Mouse (Mus musculus): Measurements from ENCODE around the gene Rusc1. TPM values are rescaled to one million over a fixed set of nuclear protein-coding genes. Genes with fewer than 3 reads are reported as not detected.
"Not testable (repeated sequence)": the region's sequence is repeated elsewhere in the genome, so short reads cannot be mapped to it uniquely, and the experiment has no call there.

Gene Rusc1
- polyA plus RNA-seq, 1 experiment from 2014 or later = 16.7 TPM

DNA sequence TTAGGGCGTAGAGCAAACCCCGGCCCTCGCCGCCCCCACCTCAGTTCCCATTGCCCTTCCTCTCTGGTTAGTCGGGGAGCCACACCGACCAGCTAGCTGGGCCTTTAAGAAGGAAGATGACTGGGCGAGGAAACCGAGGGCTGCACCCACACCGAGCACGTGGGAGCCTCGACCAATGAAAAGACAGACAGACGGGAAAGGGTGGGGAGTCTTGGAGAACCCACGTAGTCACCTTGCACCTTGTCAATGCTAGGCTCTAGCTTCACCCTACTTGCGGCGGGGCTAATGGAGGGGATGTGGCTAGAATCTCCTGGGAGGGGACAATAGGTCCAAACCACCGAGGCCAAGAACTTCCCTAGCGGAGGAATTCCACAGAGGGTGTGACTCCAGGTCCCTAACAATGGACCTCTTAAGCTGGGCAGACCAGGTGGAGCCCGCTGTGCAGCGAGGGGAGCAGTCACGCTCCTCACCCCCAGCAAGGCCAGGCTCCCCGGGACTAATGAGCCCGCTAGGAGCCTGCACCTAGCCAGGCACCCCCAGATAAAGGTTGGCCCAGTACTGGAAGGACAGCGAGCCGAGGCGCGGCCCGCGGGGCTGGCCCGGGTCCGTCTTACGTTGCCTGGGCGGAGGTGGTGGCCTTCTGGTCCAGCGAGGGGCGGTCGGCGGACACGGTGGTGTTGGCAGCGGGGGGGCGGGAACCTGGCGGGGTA, 3.1 kb downstream of the Rusc1 start:
- peaks cover 27% of the 10 kb centered on the region; the same call in 1 of the 2 replicates for H3K4me1 ChIP-seq (ENCODE audit: control insufficient read depth, insufficient read depth, low read length)
- H3K4me3 ChIP-seq (ENCODE audit: low read length) = peak overlapping the region; percentile 70

GRCm38 (mm10) chr3:89088974-89089373, 4.1 kb downstream of the Rusc1 start:
- 0 out of 2 replicates have a peak, but pooled peaks cover 4% of the 10 kb centered on the region for H3K36me3 ChIP-seq (ENCODE audit: control insufficient read depth, insufficient read depth, low read length)
- H3K9me3 ChIP-seq (ENCODE audit: control insufficient read depth, low read length) = no peaks in the 10 kb centered on the region
- peaks cover 18% of the 10 kb centered on the region for H3K27me3 ChIP-seq (ENCODE audit: control insufficient read depth, insufficient read depth, low read length)
- peaks cover 27% of the 10 kb centered on the region; the same call in 1 of the 2 replicates for H3K4me1 ChIP-seq (ENCODE audit: control insufficient read depth, insufficient read depth, low read length)
- H3K4me3 ChIP-seq (ENCODE audit: low read length) = peak overlapping the region; percentile 70
- 49% methylated on average over 14 of the region's 14 CpGs for WGBS
- ATAC-seq (ENCODE audit: low FRiP score, low TSS enrichment) = no peak
- peak overlapping the region; percentile 100 for H3K4me2 ChIP-seq (replicated peaks; ENCODE audit: low read depth, low read length)
- no peak overlapping the region for H3K27ac ChIP-seq (ENCODE audit: low read depth, low read length)
- H3K9ac ChIP-seq (ENCODE audit: low read depth, low read length) = peak overlapping the region; percentile 74; the same call in 1 of the 2 replicates

More for the DNA sequence above, 3.1 kb downstream of the Rusc1 start:
- WGBS = under 1% methylated on average over 40 of the region's 40 CpGs
- no peaks in the 10 kb centered on the region for H3K9me3 ChIP-seq (ENCODE audit: control insufficient read depth, low read length)
- peaks cover 18% of the 10 kb centered on the region for H3K27me3 ChIP-seq (ENCODE audit: control insufficient read depth, insufficient read depth, low read length)
- peaks cover 10% of the 10 kb centered on the region for H3K36me3 ChIP-seq (ENCODE audit: control insufficient read depth, insufficient read depth, low read length)
- peak overlapping the region; percentile 74 for H3K9ac ChIP-seq (ENCODE audit: low read depth, low read length)
- ATAC-seq (ENCODE audit: low FRiP score, low TSS enrichment) = peak; percentile 68
- H3K4me2 ChIP-seq (replicated peaks; ENCODE audit: low read depth, low read length) = peak overlapping the region; percentile 100
- peak overlapping the region; percentile 52; the same call in 1 of the 2 replicates for H3K27ac ChIP-seq (ENCODE audit: low read depth, low read length)

GRCm38 (mm10) chr3:89087338-89088110, 5.6 kb downstream of the Rusc1 start:
- H3K36me3 ChIP-seq (ENCODE audit: control insufficient read depth, insufficient read depth, low read length) = 0 out of 2 replicates have a peak, but pooled peaks cover 4% of the 10 kb centered on the region
- H3K4me2 ChIP-seq (replicated peaks; ENCODE audit: low read depth, low read length) = peak overlapping the region; percentile 6; the same call in 1 of the 2 replicates
- H3K27ac ChIP-seq (ENCODE audit: low read depth, low read length) = no peak overlapping the region
- H3K27me3 ChIP-seq (ENCODE audit: control insufficient read depth, insufficient read depth, low read length) = peaks cover 14% of the 10 kb centered on the region
- peaks cover 18% of the 10 kb centered on the region; the same call in 1 of the 2 replicates for H3K4me1 ChIP-seq (ENCODE audit: control insufficient read depth, insufficient read depth, low read length)
- H3K4me3 ChIP-seq (ENCODE audit: low read length) = no peak overlapping the region
- H3K9me3 ChIP-seq (ENCODE audit: control insufficient read depth, low read length) = no peaks in the 10 kb centered on the region
- WGBS = 30% methylated on average over 21 of the region's 21 CpGs
- 0 out of 2 replicates have a peak overlapping the region, but pooled peaks have one; percentile 42 for H3K9ac ChIP-seq (ENCODE audit: low read depth, low read length)
- ATAC-seq (ENCODE audit: low FRiP score, low TSS enrichment) = no peak

DNA sequence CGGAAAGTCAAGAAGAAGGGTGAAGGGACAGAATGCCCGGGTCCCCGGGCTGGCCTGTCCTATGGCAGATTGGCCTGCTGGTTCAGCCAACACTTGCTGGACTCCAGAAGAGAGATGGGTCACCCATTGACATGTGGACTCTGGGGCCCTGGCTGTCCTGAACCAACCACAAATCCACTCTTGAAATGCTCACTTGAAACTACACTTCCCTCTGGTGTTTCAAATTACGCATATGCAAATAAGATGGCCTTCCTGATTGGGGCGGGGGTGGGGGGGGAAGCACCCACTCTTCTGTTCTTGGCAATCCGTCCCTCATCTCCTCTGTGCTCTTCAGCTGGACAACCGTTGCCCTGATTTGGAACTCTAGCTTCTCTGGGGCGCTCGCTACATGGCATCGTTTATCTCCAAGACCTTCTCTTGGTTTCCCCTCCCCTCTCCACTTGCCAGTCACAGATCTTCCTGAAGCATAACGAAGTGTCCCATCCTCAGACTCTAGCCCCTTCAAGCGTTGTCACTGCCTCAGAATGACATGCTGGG, 8.4 kb downstream of the Rusc1 start:
- Histone ChIP-seq H3K27me3 (ENCODE audit: control insufficient read depth, insufficient read depth, low read length) (peaks cover 3% of the 10 kb centered on the region; the same call in 1 of the 2 replicates), H3K9me3 (ENCODE audit: control insufficient read depth, low read length) (no peaks in the 10 kb centered on the region), H3K4me3 (ENCODE audit: low read length) (no peak overlapping the region), H3K4me2 (replicated peaks; ENCODE audit: low read depth, low read length) (no peak overlapping the region), H3K9ac (ENCODE audit: low read depth, low read length) (no peak overlapping the region), H3K36me3 (ENCODE audit: control insufficient read depth, insufficient read depth, low read length) (peaks cover 6% of the 10 kb centered on the region; the same call in 1 of the 2 replicates), H3K27ac (ENCODE audit: low read depth, low read length) (no peak overlapping the region), H3K4me1 (ENCODE audit: control insufficient read depth, insufficient read depth, low read length) (peaks cover 11% of the 10 kb centered on the region; the same call in 1 of the 2 replicates)
- WGBS = 87% methylated on average over 12 of the region's 12 CpGs
- ATAC-seq (ENCODE audit: low FRiP score, low TSS enrichment) = no peak

GRCm38 (mm10) chr3:89084133-89084532, 9.0 kb downstream of the Rusc1 start:
- peaks cover 3% of the 10 kb centered on the region; the same call in 1 of the 2 replicates for H3K27me3 ChIP-seq (ENCODE audit: control insufficient read depth, insufficient read depth, low read length)
- no peak overlapping the region for H3K27ac ChIP-seq (ENCODE audit: low read depth, low read length)
- H3K4me2 ChIP-seq (replicated peaks; ENCODE audit: low read depth, low read length) = no peak overlapping the region
- WGBS = 79% methylated on average over 2 of the region's 2 CpGs
- H3K4me1 ChIP-seq (ENCODE audit: control insufficient read depth, insufficient read depth, low read length) = peaks cover 10% of the 10 kb centered on the region; the same call in 1 of the 2 replicates
- ATAC-seq (ENCODE audit: low FRiP score, low TSS enrichment) = no peak
- no peak overlapping the region for H3K9ac ChIP-seq (ENCODE audit: low read depth, low read length)
- no peaks in the 10 kb centered on the region for H3K9me3 ChIP-seq (ENCODE audit: control insufficient read depth, low read length)
- peaks cover 11% of the 10 kb centered on the region for H3K36me3 ChIP-seq (ENCODE audit: control insufficient read depth, insufficient read depth, low read length)
- no peak overlapping the region for H3K4me3 ChIP-seq (ENCODE audit: low read length)

- not testable (repeated sequence) for ATAC-seq (ENCODE audit: low FRiP score, low TSS enrichment); H3K4me3 ChIP-seq (ENCODE audit: low read length); H3K4me1 ChIP-seq (ENCODE audit: control insufficient read depth, insufficient read depth, low read length); H3K27me3 ChIP-seq (ENCODE audit: control insufficient read depth, insufficient read depth, low read length); H3K27ac ChIP-seq (ENCODE audit: low read depth, low read length); H3K9me3 ChIP-seq (ENCODE audit: control insufficient read depth, low read length); H3K4me2 ChIP-seq (replicated peaks; ENCODE audit: low read depth, low read length); H3K9ac ChIP-seq (ENCODE audit: low read depth, low read length)
- peaks cover 24% of the 10 kb centered on the region for H3K36me3 ChIP-seq (ENCODE audit: control insufficient read depth, insufficient read depth, low read length)
Measured at GRCm38 (mm10) chr3:89082287-89082686, 10.8 kb downstream of the Rusc1 start.

DNA sequence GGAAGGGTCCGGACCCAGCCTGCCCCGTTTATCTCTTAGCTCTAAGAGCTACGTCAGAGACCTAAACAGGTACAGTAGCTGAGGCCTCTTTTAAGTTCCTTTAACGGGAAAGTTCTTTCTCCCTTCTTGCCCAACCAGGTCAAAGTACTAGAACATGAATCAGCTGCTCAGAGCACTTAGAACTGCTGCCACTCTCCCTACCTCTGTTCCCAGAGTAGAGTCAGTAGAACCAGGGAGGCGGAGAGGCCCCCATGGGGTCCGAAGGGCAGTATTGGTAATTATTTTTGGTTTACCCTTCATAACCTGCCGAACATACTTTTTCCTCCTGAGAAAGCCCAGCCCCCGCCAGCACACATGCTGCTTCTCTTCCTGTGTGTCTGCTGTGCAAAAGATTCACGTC, 15.7 kb downstream of the Rusc1 start:
- Histone ChIP-seq H3K27me3 (ENCODE audit: control insufficient read depth, insufficient read depth, low read length) (no peaks in the 10 kb centered on the region), H3K36me3 (ENCODE audit: control insufficient read depth, insufficient read depth, low read length) (peaks cover 67% of the 10 kb centered on the region), H3K4me1 (ENCODE audit: control insufficient read depth, insufficient read depth, low read length) (no peaks in the 10 kb centered on the region), H3K9me3 (ENCODE audit: control insufficient read depth, low read length) (no peaks in the 10 kb centered on the region), H3K4me3 (ENCODE audit: low read length) (no peak overlapping the region), H3K4me2 (replicated peaks; ENCODE audit: low read depth, low read length) (no peak overlapping the region), H3K27ac (ENCODE audit: low read depth, low read length) (no peak overlapping the region), H3K9ac (ENCODE audit: low read depth, low read length) (no peak overlapping the region)
- 87% methylated on average over 9 of the region's 9 CpGs for WGBS
- no peak for ATAC-seq (ENCODE audit: low FRiP score, low TSS enrichment)

DNA sequence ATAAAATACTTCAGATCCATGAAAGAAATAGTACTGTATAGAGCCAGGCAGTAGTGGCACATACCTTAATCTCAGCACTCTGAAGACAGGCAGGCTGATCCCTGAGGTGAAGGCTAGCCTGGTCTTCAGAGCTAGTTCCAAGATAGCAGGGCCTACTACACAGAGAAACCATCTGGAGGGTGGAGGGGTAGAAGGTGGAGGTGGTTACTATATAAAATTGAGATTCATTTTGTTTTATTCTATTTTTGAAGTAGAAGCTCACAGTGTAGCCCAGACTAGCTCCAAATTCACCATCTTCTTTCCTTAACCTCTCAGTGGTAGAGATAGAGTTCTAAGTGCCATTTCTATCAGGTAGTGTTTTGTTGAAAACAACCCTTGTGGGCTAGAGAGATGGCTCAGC, 25.8 kb downstream of the Rusc1 start:
- Histone ChIP-seq H3K4me1 (ENCODE audit: control insufficient read depth, insufficient read depth, low read length) (no peaks in the 10 kb centered on the region), H3K27me3 (ENCODE audit: control insufficient read depth, insufficient read depth, low read length) (no peaks in the 10 kb centered on the region), H3K9me3 (ENCODE audit: control insufficient read depth, low read length) (no peaks in the 10 kb centered on the region), H3K9ac (ENCODE audit: low read depth, low read length) (no peak overlapping the region), H3K36me3 (ENCODE audit: control insufficient read depth, insufficient read depth, low read length) (peaks cover 91% of the 10 kb centered on the region), H3K4me2 (replicated peaks; ENCODE audit: low read depth, low read length) (no peak overlapping the region), H3K4me3 (ENCODE audit: low read length) (no peak overlapping the region), H3K27ac (ENCODE audit: low read depth, low read length) (no peak overlapping the region)
- no peak for ATAC-seq (ENCODE audit: low FRiP score, low TSS enrichment)
